Mouse (Mus musculus) spleen, postnatal 36 days (tissue): Measurements from ENCODE around the gene Zfp618.

ENCODE experiments used
- DNase-seq, 2 experiments: peaks; one replicate each; pipeline ENCODE4 v3.0.0; 2022; ENCODE audit warnings: low spot score in 2 of 2, mixed read lengths in 1 of 2

The Zfp618 gene

GRCm38 (mm10) chr4:62965497-62966302, at the start of gene Zfp618:
Gene Zfp618 (plus strand): TSS chr4:62965573.
- DNase-seq = no peak

- no peak for DNase-seq
Observed at GRCm38 (mm10) chr4:62917056-62917455, 48.3 kb upstream of the Zfp618 start.

- DNase-seq = no peak
Observed at GRCm38 (mm10) chr4:62933798-62934197, 31.6 kb upstream of the Zfp618 start.

- no peak for DNase-seq
Observed at GRCm38 (mm10) chr4:62935589-62936218, 29.7 kb upstream of the Zfp618 start.

GRCm38 (mm10) chr4:62941961-62942892, 23.1 kb upstream of the Zfp618 start:
- DNase-seq = no peak

GRCm38 (mm10) chr4:62944326-62944879, 21.0 kb upstream of the Zfp618 start:
- no peak for DNase-seq

GRCm38 (mm10) chr4:62963806-62964205, 1.6 kb upstream of the Zfp618 start:
- no peak for DNase-seq

- DNase-seq = no peak
Observed at GRCm38 (mm10) chr4:62964844-62965496, 403 bp upstream of the Zfp618 start.

- no peak for DNase-seq
Observed at GRCm38 (mm10) chr4:62969526-62969925, 4.2 kb downstream of the Zfp618 start.

- DNase-seq = no peak
Observed at GRCm38 (mm10) chr4:62971991-62972390, 6.6 kb downstream of the Zfp618 start.

GRCm38 (mm10) chr4:62973086-62973485, 7.7 kb downstream of the Zfp618 start:
- DNase-seq = no peak

- no peak for DNase-seq
Observed at GRCm38 (mm10) chr4:62974901-62975300, 9.5 kb downstream of the Zfp618 start.

- no peak for DNase-seq
Observed at GRCm38 (mm10) chr4:62975541-62975940, 10.2 kb downstream of the Zfp618 start.

- DNase-seq = no peak
Observed at GRCm38 (mm10) chr4:62977454-62977853, 12.1 kb downstream of the Zfp618 start.

- DNase-seq = no peak
Observed at GRCm38 (mm10) chr4:62978501-62978911, 13.1 kb downstream of the Zfp618 start.

GRCm38 (mm10) chr4:62981572-62981971, 16.2 kb downstream of the Zfp618 start:
- no peak for DNase-seq

GRCm38 (mm10) chr4:62983556-62983955, 18.2 kb downstream of the Zfp618 start:
- DNase-seq = no peak

- no peak for DNase-seq
Observed at GRCm38 (mm10) chr4:62991336-62991735, 26.0 kb downstream of the Zfp618 start.

GRCm38 (mm10) chr4:62993190-62993589, 27.8 kb downstream of the Zfp618 start:
- no peak for DNase-seq

- DNase-seq = no peak
Observed at GRCm38 (mm10) chr4:62997606-62998005, 32.2 kb downstream of the Zfp618 start.

GRCm38 (mm10) chr4:62998431-62998835, 33.1 kb downstream of the Zfp618 start:
- no peak for DNase-seq
